Mouse (Mus musculus) mouse trophoblast stem cell (cell line): ENCODE measurements around the gene Terf2.

Experiments
- in situ Hi-C, 2 experiments: fragments of 300-500 bp; cut with MseI, MboI; formaldehyde crosslinking; loops; 2 replicates in 1 of 2; 3 replicates in 1 of 2; pipeline ENCODE4 v1.15.1; 2025

Terf2 gene

GRCm38 (mm10) chr8:107114150-107115007, 18.0 kb upstream of the Terf2 start:
- in situ Hi-C loops = loop anchor here (5.0 to 10.0 kb wide), 3 partner anchors 60 to 210 kb away; no protein-coding TSS in a partner anchor

DNA sequence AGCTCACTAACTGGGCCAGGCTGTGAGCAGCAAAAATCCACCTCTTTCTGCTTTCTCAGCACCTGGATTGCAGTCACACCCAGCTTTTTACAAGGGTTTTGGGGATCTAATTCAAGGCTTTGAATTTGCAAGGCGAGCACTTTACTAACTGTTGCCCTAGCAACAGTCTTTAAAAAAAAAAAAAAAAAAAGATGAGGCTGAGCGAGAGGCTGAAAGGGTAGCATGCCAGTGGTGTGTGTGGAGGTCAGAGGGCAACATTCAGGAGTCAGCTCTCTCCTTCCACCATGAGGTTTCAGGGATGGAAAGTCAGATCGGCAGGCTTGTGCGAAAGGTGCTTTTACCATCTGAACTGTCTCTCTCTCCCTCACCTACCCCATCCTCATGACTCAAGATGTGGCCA, 16.9 kb upstream of the Terf2 start:
- in situ Hi-C loops = loop anchor here in 1 of 2 experiments (10.0 kb wide), 2 partner anchors 62 to 212 kb away; no protein-coding TSS in a partner anchor

- in situ Hi-C loops = loop anchor here in 1 of 2 experiments (10.0 kb wide), 2 partner anchors 63 to 213 kb away; no protein-coding TSS in a partner anchor
Measured at GRCm38 (mm10) chr8:107111340-107112105, 15.2 kb upstream of the Terf2 start.

GRCm38 (mm10) chr8:107110629-107111330, 14.4 kb upstream of the Terf2 start:
- in situ Hi-C loops = loop anchor here in 1 of 2 experiments (10.0 kb wide), 2 partner anchors 64 to 214 kb away; no protein-coding TSS in a partner anchor

GRCm38 (mm10) chr8:107109816-107110435, 13.6 kb upstream of the Terf2 start:
- in situ Hi-C loops = loop anchor here in 1 of 2 experiments (10.0 kb wide), 3 partner anchors 65 to 215 kb away; no protein-coding TSS in a partner anchor

DNA sequence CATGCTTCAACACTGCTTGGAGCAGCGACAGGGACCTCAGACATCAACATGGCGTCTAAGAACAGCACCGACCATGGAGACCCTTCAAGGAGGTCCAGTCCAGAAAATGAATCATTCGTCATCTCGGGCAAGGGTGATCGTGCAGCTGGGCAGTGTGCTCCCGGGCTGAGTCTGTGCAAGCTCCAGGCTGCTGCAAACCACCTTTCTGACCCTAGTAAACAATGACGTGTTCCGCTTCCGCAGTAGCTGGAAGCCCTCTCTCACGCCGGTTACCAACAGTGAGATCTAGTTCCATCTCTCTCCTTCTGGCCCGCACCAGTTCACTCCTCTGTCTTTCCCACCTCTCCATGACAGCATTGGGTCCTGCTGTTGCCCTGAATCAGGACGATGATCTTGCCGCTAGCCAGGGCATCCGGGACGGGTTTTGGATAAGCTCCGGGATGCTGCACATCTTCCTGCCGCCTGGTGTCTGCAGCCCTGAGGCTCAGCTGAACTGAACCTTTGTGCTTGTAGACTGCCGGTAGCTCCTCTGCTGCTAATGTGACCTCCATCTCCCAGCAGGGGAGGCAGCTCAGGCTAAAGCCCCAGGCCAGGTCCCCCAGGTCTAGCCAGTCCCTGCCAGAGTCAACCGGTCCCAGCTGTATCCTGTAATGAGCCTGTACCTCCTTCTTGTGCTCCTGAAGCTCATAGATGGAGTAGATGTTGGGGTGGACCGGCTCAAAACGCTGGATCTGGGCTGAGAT, 12.8 kb upstream of the Terf2 start:
- in situ Hi-C loops = loop anchor here in 1 of 2 experiments (10.0 kb wide), 1 partner anchor 196 kb away; no protein-coding TSS in a partner anchor

GRCm38 (mm10) chr8:107108089-107108488, 11.7 kb upstream of the Terf2 start:
- in situ Hi-C loops = loop anchor here in 1 of 2 experiments (10.0 kb wide), 1 partner anchor 197 kb away; no protein-coding TSS in a partner anchor

GRCm38 (mm10) chr8:107104547-107104946, 8.2 kb upstream of the Terf2 start:
- in situ Hi-C loops = loop anchor here in 1 of 2 experiments (10.0 kb wide), 1 partner anchor 200 kb away; no protein-coding TSS in a partner anchor

- in situ Hi-C loops = loop anchor here in 1 of 2 experiments (10.0 kb wide), 1 partner anchor 204 kb away; no protein-coding TSS in a partner anchor
Measured at GRCm38 (mm10) chr8:107100635-107101034, 4.3 kb upstream of the Terf2 start.

DNA sequence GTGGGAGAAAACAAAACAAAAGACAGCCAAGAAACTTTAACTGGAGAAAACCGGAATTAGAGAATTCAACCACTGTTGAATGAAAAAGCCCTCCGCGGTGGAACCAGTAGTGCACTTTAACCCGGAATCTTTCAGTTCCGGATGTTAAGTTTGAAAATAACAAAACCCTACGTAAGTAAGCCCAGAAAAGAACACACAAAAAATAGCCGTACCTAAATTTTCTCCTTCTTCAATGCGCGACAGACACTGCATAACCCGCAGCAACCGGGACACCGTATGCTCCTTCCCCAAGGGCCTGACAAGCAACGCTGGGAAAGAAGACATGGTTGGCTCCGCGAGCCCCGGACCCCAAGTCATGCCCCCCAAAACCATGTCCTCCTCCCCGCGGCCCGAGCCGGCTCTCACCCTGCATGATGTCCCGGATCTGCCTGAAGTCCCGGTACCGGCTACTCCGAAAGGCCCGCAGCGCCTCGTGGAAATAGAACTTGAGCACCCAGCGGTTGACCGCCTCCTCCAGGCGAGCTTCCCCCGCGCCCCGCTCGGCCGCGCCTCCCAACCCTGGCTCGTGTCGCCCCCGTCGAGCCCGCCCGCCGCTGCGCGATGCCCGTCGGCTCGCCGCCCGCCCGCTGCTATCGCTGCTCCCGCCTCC, 506 bp downstream of the Terf2 start:
- in situ Hi-C loops = no loop called here

DNA sequence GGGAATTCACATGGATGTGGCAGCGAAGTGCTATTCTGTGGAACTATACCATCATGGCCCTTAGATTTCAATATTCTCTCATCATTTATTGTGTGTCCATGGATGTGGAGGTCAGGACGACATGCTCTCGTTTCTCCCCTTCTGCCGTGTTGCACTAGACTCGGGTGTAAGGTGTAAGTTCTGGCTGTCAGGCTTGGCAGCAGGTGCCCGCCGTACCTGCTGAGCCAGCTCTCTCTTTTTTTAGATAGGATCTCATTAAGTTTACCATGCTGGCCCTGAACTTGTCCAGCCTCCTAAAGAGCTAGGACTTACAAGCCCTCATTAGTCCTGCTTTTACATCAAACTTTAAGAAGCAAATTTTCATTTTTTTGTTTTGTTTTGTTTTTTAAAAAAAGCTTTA, 5.8 kb downstream of the Terf2 start:
- in situ Hi-C loops = no loop called here

GRCm38 (mm10) chr8:107088526-107089063, 7.8 kb downstream of the Terf2 start:
- in situ Hi-C loops = no loop called here

DNA sequence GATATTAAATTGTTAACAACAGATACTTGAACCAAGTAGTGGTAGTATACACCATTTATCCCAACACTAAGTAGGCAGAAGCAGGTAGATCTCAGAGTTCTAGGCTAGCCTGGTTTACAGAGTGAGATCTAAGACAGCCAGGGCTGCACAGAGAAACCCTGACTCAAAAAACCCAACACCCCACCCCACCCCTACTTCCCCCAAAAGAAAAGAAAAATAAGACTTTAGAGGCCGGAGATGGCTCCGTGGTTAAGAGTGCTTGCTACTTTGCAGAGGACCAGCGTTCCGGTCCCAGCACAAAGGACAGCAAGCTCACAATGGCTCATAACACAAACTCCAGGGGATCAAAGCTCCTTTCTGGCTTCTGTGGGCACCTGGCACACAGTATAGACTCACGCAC, 10.3 kb downstream of the Terf2 start:
- in situ Hi-C loops = no loop called here

GRCm38 (mm10) chr8:107085358-107085757, 11.0 kb downstream of the Terf2 start:
- in situ Hi-C loops = no loop called here

GRCm38 (mm10) chr8:107076239-107076888, 20.0 kb downstream of the Terf2 start:
- in situ Hi-C loops = no loop called here

- in situ Hi-C loops = no loop called here
Measured at GRCm38 (mm10) chr8:107074128-107074527, 22.2 kb downstream of the Terf2 start.

DNA sequence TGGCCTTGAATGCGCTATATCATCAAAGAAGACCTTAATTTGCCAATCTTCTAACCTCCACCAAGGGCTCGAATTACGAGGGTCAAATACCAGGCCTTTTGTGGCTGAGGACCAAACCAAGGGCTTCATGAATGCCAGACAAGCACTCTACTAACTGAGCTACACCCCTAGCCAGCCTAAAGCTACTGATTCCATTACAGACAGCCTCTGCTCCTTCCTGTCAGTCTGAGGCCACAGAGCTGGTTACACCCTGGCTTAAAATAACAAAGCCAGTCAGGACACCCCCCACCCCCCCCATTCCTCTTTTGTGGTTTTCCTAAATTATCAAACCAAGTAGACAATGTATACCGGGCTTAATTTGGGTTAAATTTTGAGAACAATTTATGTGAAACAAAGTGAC, 22.6 kb downstream of the Terf2 start:
- in situ Hi-C loops = no loop called here
